In genomic region chrY:1009882-1010751, GRCm38 (mm10) we compare ENCODE assay signal across 8 mouse cellular contexts. TPM values are rescaled to one million over a fixed set of nuclear protein-coding genes. Genes with fewer than 3 reads are reported as not detected.
A peak's percentile ranks its signal among the peaks of the same experiment; 100 is the strongest.
DNase-seq lines count a peak whose midpoint lies in the region; ATAC-seq and TF ChIP-seq lines count a peak whose summit lies in the region.

Gene Eif2s3y (plus strand): TSS chrY:1010543.

- H3K27me3 ChIP-seq in erythroblast, embryonic 14.5 days (ENCODE audit: control insufficient read depth) = no peaks in the 10 kb centered on the region
- H3K27me3 ChIP-seq in heart, postnatal 0 days (ENCODE audit: control insufficient read depth, insufficient read depth, low read length) = no peaks in the 10 kb centered on the region
- H3K27me3 ChIP-seq in small intestine, adult 2 months (ENCODE audit: control insufficient read depth, insufficient read depth, low read length) = no peaks in the 10 kb centered on the region

- intact Hi-C loops in left cerebral cortex, postnatal 4 days (cut with DNase I) = no loop called here

- TF ChIP-seq EP300 in heart, postnatal 0 days (IDR thresholded peaks at IDR 0.05; ENCODE audit: low read depth) = no peak

- TF ChIP-seq CTCF in bone marrow, adult 2 months (IDR thresholded peaks at IDR 0.05; ENCODE audit: control insufficient read depth, insufficient read depth, low read length) = no peak
- TF ChIP-seq CTCF in heart, postnatal 0 days (IDR thresholded peaks at IDR 0.05; ENCODE audit: low read depth) = no peak
- no peak for TF ChIP-seq CTCF in small intestine, adult 2 months (IDR thresholded peaks at IDR 0.05; ENCODE audit: extremely low read depth, insufficient read length, insufficient replicate concordance, low read depth, low read length)

- H3K9ac ChIP-seq in heart, postnatal 0 days (replicated peaks; ENCODE audit: low read depth, low read length) = peak within 1 kb of the TSS; percentile 33; the same call in 1 of the 2 replicates

- H3K4me3 ChIP-seq in bone marrow, adult 2 months (replicated peaks; ENCODE audit: control insufficient read depth, low read depth, low read length) = peak within 1 kb of the TSS; percentile 85
- H3K4me3 ChIP-seq in erythroblast, embryonic 14.5 days (replicated peaks) = peak within 1 kb of the TSS; percentile 72
- H3K4me3 ChIP-seq in heart, postnatal 0 days (ENCODE audit: low read depth, low read length) = peak within 1 kb of the TSS; percentile 45
- peak within 1 kb of the TSS; percentile 99 for H3K4me3 ChIP-seq in small intestine, adult 2 months (ENCODE audit: low read depth, low read length)

- DNase-seq in adrenal gland, postnatal 14 days = no peak
- DNase-seq in adrenal gland, adult 8-10 months = no peak
- peak; percentile 50 for DNase-seq in heart, postnatal 0 days (ENCODE audit: low spot score)
- peak; percentile 72 for DNase-seq in left cerebral cortex, postnatal 4 days
- DNase-seq in mesoderm, embryonic 11.5 days (ENCODE audit: low read depth, low spot score) = peak; percentile 71

- ATAC-seq in heart, postnatal 0 days (ENCODE audit: insufficient read depth, low read depth) = peak; percentile 85

- peak within 1 kb of the TSS; percentile 38 for H3K4me2 ChIP-seq in heart, postnatal 0 days (ENCODE audit: low read depth, low read length)

- peak within 1 kb of the TSS; percentile 66 for H3K27ac ChIP-seq in bone marrow, adult 2 months (ENCODE audit: control insufficient read depth, insufficient read depth, low read depth, low read length, poor library complexity)
- no peak within 1 kb of the TSS for H3K27ac ChIP-seq in heart, postnatal 0 days (ENCODE audit: low read depth)
- peak within 1 kb of the TSS; percentile 62 for H3K27ac ChIP-seq in small intestine, adult 2 months (ENCODE audit: insufficient read depth, low read depth, low read length)

- no peaks in the 10 kb centered on the region for H3K36me3 ChIP-seq in erythroblast, embryonic 14.5 days (ENCODE audit: control insufficient read depth)
- no peaks in the 10 kb centered on the region for H3K36me3 ChIP-seq in heart, postnatal 0 days (replicated peaks; ENCODE audit: control insufficient read depth, insufficient read depth, low read length)
- H3K36me3 ChIP-seq in small intestine, adult 2 months (ENCODE audit: control insufficient read depth, insufficient read depth, low read length) = no peaks in the 10 kb centered on the region

- no peaks in the 10 kb centered on the region for H3K4me1 ChIP-seq in bone marrow, adult 2 months (ENCODE audit: control insufficient read depth, insufficient read depth, low read length)
- H3K4me1 ChIP-seq in erythroblast, embryonic 14.5 days (ENCODE audit: control insufficient read depth) = no peaks in the 10 kb centered on the region
- H3K4me1 ChIP-seq in heart, postnatal 0 days (ENCODE audit: control insufficient read depth, insufficient read depth) = no peaks in the 10 kb centered on the region
- no peaks in the 10 kb centered on the region for H3K4me1 ChIP-seq in small intestine, adult 2 months (ENCODE audit: control insufficient read depth, insufficient read depth, insufficient read length, low read length)

- 37% methylated on average over 31 of the region's 31 CpGs for WGBS in bone marrow, adult 2 months
- 9% methylated on average over 30 of the region's 31 CpGs for WGBS in heart, postnatal 0 days
- WGBS in small intestine, adult 2 months = 52% methylated on average over 31 of the region's 31 CpGs

- no peaks in the 10 kb centered on the region for H3K9me3 ChIP-seq in erythroblast, embryonic 14.5 days (ENCODE audit: control insufficient read depth, low read length)
- no peaks in the 10 kb centered on the region for H3K9me3 ChIP-seq in heart, postnatal 0 days (replicated peaks; ENCODE audit: control insufficient read depth, low read length)

- TF ChIP-seq POLR2A in bone marrow, adult 2 months (IDR thresholded peaks at IDR 0.05; ENCODE audit: borderline replicate concordance, control insufficient read depth, low read depth, low read length) = no peak
- no peak for TF ChIP-seq POLR2A in small intestine, adult 2 months (IDR thresholded peaks at IDR 0.05; ENCODE audit: low read depth, low read length)

RNA-seq across cellular contexts. Expression of gene Eif2s3y, which starts in this region (rescaled TPM):
- total RNA-seq in adrenal gland, postnatal 14 days (2021) = 85.5 and 85.6 TPM in 2 replicates
- total RNA-seq in adrenal gland, adult 8-10 months (2022) = 100 to 1,000 TPM in 1 of 4 experiments, 10 to 100 TPM in 1, not detected in 2; 98.0 to 102 TPM
- 25.9 and 26.0 TPM in 2 replicates for polyA plus RNA-seq in bone marrow, adult 2 months (2011; ENCODE audit: insufficient read depth, insufficient read length, low replicate concordance, missing spikeins)
- polyA plus RNA-seq in erythroblast, embryonic 14.5 days (2012) = 0.30 and 0.46 TPM in 2 replicates
- 17.1 and 24.0 TPM in 2 replicates for total RNA-seq in heart, postnatal 0 days (2014; rRNA removed; ENCODE audit: low replicate concordance)
- not detected in 2 replicates for polyA plus RNA-seq in heart, postnatal 0 days (2015; fragmentation: Nextera tagmentation; extraction: Ambion mirVana)
- 10 to 100 TPM in 1 of 2 experiments, not detected in 1; 94.1 TPM for total RNA-seq in left cerebral cortex, postnatal 4 days (2021)
- 3.8 TPM in 1 of 2 replicates, not detected in the other for polyA plus RNA-seq in small intestine, adult 2 months (2012; rRNA removed)

Comparison
In these comparisons a context has a peak if more than half of its experiments do, and no peak if none do; other contexts are left out.
1. DNase-seq: peak in heart, postnatal 0 days (single experiment), left cerebral cortex, postnatal 4 days (single experiment) and mesoderm, embryonic 11.5 days (single experiment); none in adrenal gland, postnatal 14 days (single experiment) and adrenal gland, adult 8-10 months (single experiment).
2. H3K4me3 ChIP-seq: peak in every context shown above with its lines; median percentile 99 in small intestine, adult 2 months; 85 in bone marrow, adult 2 months; 72 in erythroblast, embryonic 14.5 days; 45 in heart, postnatal 0 days.